24 mouse cellular contexts compared by ENCODE assay signal in genomic region chr4:145124419-145124818, GRCm38 (mm10).
A peak's percentile ranks its signal among the peaks of the same experiment; 100 is the strongest.
DNase-seq lines count a peak whose midpoint lies in the region; ATAC-seq and TF ChIP-seq lines count a peak whose summit lies in the region.
"Had no signal": no experiment of that assay in that cellular context is flagged by ENCODE, and none has a peak within 500 bp of the region (broad histone marks: within the 10 kb centered on the region; RNA-seq: fewer than 3 reads in every experiment).

No protein-coding gene starts in this region.

- no peaks in the 10 kb centered on the region for H3K27me3 ChIP-seq in limb, embryonic 13.5 days
- H3K27me3 ChIP-seq in intestine, postnatal 0 days (replicated peaks; ENCODE audit: control insufficient read depth, insufficient read depth, low read length), result no peaks in the 10 kb centered on the region
- H3K27me3 ChIP-seq: heart, embryonic 12.5 days; megakaryocyte, embryonic 14.5 days; midbrain, embryonic 13.5 days had no signal

- no peak overlapping the region for H3K4me3 ChIP-seq in left cerebral cortex, adult 2 months
- no peak overlapping the region for H3K4me3 ChIP-seq in cortical plate, adult 2 months (ENCODE audit: insufficient read depth, low read length)
- H3K4me3 ChIP-seq in embryonic fibroblast, embryonic 13.5 days (ENCODE audit: insufficient read depth, low read length), result no peak overlapping the region
- no peak overlapping the region for H3K4me3 ChIP-seq in limb, embryonic 13.5 days
- no peak overlapping the region for H3K4me3 ChIP-seq in intestine, postnatal 0 days (ENCODE audit: low read depth, low read length)
- H3K4me3 ChIP-seq: forebrain, embryonic 10.5 days; heart, embryonic 12.5 days; megakaryocyte, embryonic 14.5 days; midbrain, embryonic 13.5 days had no signal

- H3K4me2 ChIP-seq in limb, embryonic 13.5 days (replicated peaks), result no peak overlapping the region
- no peak overlapping the region for H3K4me2 ChIP-seq in intestine, postnatal 0 days (replicated peaks; ENCODE audit: low read depth)
- H3K4me2 ChIP-seq: heart, embryonic 12.5 days; liver, embryonic 11.5 days; midbrain, embryonic 13.5 days had no signal

- H3K4me1 ChIP-seq in cortical plate, adult 2 months (ENCODE audit: control insufficient read depth, insufficient read depth, low read length), result peaks cover 13% of the 10 kb centered on the region
- peaks cover 12% of the 10 kb centered on the region for H3K4me1 ChIP-seq in embryonic fibroblast, embryonic 13.5 days (ENCODE audit: control insufficient read depth, insufficient read depth, low read length)
- peaks cover 30% of the 10 kb centered on the region for H3K4me1 ChIP-seq in limb, embryonic 13.5 days
- no peaks in the 10 kb centered on the region for H3K4me1 ChIP-seq in intestine, postnatal 0 days (replicated peaks; ENCODE audit: control insufficient read depth, insufficient read depth, low read length)
- H3K4me1 ChIP-seq: forebrain, embryonic 10.5 days; heart, embryonic 12.5 days had no signal

- intact Hi-C loops in left cerebral cortex, adult 2 months (cut with DNase I), result loop anchor here (2.0 to 10.0 kb wide), 2 partner anchors 28 to 360 kb away; no protein-coding TSS in a partner anchor

- no peak for DNase-seq in left cerebral cortex, adult 2 months (ENCODE audit: extremely low spot score in 1 of 2, low spot score in 2 of 2)
- DNase-seq in left cerebral cortex, adult 9 months (ENCODE audit: low spot score in 2 of 2), result no peak
- DNase-seq in thymus, postnatal 0 days (ENCODE audit: low spot score), result no peak
- DNase-seq: adrenal gland, postnatal 10 days; cerebellum, adult 8-10 months; gastrocnemius, postnatal 10 days; heart, adult 18-20 months; heart, postnatal 10 days; kidney, adult 18-20 months; kidney, postnatal 10 days; liver, postnatal 0 days; lung, postnatal 36 days; right cerebral cortex, postnatal 25 days; spleen, adult 18-20 months had no signal

- no peak overlapping the region for H3K9ac ChIP-seq in limb, embryonic 13.5 days
- no peak overlapping the region for H3K9ac ChIP-seq in intestine, postnatal 0 days (ENCODE audit: low read depth, low read length)
- H3K9ac ChIP-seq: heart, embryonic 12.5 days; liver, postnatal 0 days; midbrain, embryonic 13.5 days had no signal

- peak; percentile 81 for ATAC-seq in limb, embryonic 13.5 days (ENCODE audit: low FRiP score, low read depth)
- no peak for ATAC-seq in intestine, postnatal 0 days
- ATAC-seq: forebrain, embryonic 16.5 days; liver, postnatal 0 days; midbrain, embryonic 13.5 days had no signal

- TF ChIP-seq POLR2A in cortical plate, adult 2 months (IDR thresholded peaks at IDR 0.05; ENCODE audit: extremely low read depth, insufficient read depth, low read length), result no peak
- TF ChIP-seq POLR2A in embryonic fibroblast, embryonic 13.5 days (IDR thresholded peaks at IDR 0.05; ENCODE audit: low read depth, low read length), result no peak

- H3K9me3 ChIP-seq in limb, embryonic 13.5 days, result no peaks in the 10 kb centered on the region
- no peaks in the 10 kb centered on the region for H3K9me3 ChIP-seq in intestine, postnatal 0 days (ENCODE audit: control insufficient read depth)
- H3K9me3 ChIP-seq: forebrain, embryonic 10.5 days; heart, embryonic 12.5 days; megakaryocyte, embryonic 14.5 days; midbrain, embryonic 13.5 days had no signal

- TF ChIP-seq CTCF in left cerebral cortex, adult 2 months (IDR thresholded peaks at IDR 0.05), result no peak
- TF ChIP-seq CTCF in cortical plate, adult 2 months (IDR thresholded peaks at IDR 0.05; ENCODE audit: extremely low read depth, insufficient read depth, low read length), result no peak
- TF ChIP-seq CTCF in embryonic fibroblast, embryonic 13.5 days (IDR thresholded peaks at IDR 0.05; ENCODE audit: borderline replicate concordance, insufficient read depth, low read length), result no peak
- no peak for TF ChIP-seq CTCF in intestine, postnatal 0 days (IDR thresholded peaks at IDR 0.05; ENCODE audit: low read depth)

- H3K36me3 ChIP-seq in limb, embryonic 13.5 days, result peaks cover 68% of the 10 kb centered on the region
- H3K36me3 ChIP-seq in intestine, postnatal 0 days (ENCODE audit: control insufficient read depth, insufficient read depth), result peaks cover 90% of the 10 kb centered on the region

- H3K27ac ChIP-seq in left cerebral cortex, adult 2 months, result peak overlapping the region; percentile 65
- H3K27ac ChIP-seq in cortical plate, adult 2 months (ENCODE audit: insufficient read depth, low read length), result peak overlapping the region; percentile 6; the same call in 1 of the 2 replicates
- H3K27ac ChIP-seq in embryonic fibroblast, embryonic 13.5 days (ENCODE audit: insufficient read depth, low read length), result peak overlapping the region; percentile 98
- peak overlapping the region; percentile 88 for H3K27ac ChIP-seq in limb, embryonic 13.5 days
- H3K27ac ChIP-seq in intestine, postnatal 0 days (ENCODE audit: low read depth, low read length), result no peak overlapping the region
- H3K27ac ChIP-seq: forebrain, embryonic 10.5 days; midbrain, embryonic 13.5 days had no signal

- 46% methylated on average over 4 of the region's 4 CpGs for WGBS in limb, embryonic 13.5 days
- 84% methylated on average over 4 of the region's 4 CpGs for WGBS in intestine, postnatal 0 days
